Mouse (Mus musculus) embryo, embryonic 11.5 days (tissue): ENCODE results near the gene Pla2g4b.
A peak's percentile ranks its signal among the peaks of the same experiment; 100 is the strongest.

Experiments
- DNase-seq: peaks from one replicate; pipeline ENCODE4 v3.0.0-alpha.2; 2012; ENCODE audit warnings: low read depth, low spot score

Gene Pla2g4b

DNA sequence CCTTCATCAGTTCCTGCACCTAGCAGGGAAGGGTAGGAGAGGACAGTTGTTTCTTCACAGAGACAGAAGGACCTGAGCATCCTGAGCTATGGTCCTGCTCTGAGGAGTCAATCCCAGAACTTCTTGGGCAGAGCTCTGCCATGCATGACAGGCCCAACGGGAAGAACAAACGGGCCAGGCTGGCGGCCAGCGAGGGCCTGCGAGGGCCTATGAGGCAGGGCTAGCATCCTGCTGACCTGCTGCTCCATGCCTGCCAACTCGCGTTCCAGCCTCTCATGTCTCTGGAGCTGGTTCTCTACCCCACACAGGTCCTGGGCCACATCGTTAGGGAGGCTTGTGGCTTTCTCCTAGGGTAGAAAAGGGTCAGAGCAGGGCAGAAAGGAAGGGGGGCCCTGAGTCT is 29.0 kb downstream of the Pla2g4b start:
- DNase-seq, result no peak

DNA sequence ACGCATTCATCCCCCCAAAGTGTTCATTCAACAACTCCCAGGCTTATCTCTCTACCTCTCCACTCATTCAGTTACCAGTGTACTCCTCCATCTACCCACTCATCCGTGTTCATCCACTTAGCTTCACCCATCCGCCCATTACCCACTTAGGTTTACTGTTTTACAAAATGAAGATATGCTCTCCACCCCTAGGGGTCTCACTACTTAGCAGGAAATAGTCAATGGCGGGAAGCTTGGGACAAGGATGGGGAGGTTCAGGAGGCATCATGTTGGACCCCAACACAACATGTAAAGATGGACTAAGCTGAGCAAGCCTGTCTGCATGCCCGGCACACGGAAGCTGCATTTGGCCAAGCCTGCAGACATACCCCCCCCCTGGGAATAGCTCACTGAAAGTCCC is 31.4 kb downstream of the Pla2g4b start:
- no peak for DNase-seq

GRCm38 (mm10) chr2:120065243-120065642 is 32.0 kb downstream of the Pla2g4b start:
- no peak for DNase-seq

DNA sequence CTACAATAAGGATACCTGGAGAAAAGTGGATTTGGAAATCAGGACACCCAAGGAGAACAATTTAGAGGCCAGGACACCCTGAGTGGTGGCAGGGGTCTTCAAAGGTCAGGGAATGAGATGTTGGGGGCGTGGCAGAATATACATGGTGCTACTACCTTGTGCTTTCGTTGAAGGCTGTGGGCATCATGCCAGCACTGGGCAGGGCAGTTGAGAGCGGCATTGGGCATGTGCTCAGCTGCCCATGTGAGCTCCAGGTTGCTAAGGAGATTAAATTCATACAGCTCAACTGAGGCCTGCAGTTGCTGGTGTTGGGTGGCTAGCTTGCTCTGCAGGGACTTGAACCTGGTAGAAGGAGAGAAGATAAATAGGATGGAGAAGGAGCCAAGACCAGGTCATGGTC is 33.0 kb downstream of the Pla2g4b start:
- no peak for DNase-seq

GRCm38 (mm10) chr2:120068555-120069465 is 35.6 kb downstream of the Pla2g4b start:
- no peak for DNase-seq

DNA sequence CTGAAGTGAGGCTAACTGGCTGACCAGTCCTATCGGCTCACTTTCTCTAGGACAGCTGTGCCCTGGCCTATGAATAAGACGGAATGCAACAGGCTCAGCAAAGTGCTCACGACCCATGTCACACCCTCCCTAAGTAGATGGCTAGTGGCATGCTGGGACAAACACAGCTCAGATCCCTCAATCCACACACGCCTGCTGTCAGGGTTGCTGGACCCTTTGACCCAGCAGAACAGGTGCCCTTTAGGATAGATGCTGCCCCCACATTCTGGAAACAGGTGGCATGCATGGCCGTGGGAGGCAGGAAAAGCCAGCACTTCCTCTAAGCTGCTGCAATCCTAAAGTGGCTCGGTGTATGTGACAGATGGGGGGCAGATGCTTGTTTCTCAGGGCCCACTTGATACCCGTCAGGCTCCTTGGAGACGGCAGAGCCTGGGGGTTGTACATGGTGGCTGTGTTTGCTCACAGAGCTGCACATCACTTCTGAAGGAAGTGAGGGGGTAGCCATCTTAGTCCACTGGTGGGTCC is 36.3 kb downstream of the Pla2g4b start:
- DNase-seq, result no peak

GRCm38 (mm10) chr2:120074096-120074495 is 40.9 kb downstream of the Pla2g4b start:
- DNase-seq, result no peak

GRCm38 (mm10) chr2:120076076-120076705 is 43.0 kb downstream of the Pla2g4b start:
- peak; percentile 17 for DNase-seq

DNA sequence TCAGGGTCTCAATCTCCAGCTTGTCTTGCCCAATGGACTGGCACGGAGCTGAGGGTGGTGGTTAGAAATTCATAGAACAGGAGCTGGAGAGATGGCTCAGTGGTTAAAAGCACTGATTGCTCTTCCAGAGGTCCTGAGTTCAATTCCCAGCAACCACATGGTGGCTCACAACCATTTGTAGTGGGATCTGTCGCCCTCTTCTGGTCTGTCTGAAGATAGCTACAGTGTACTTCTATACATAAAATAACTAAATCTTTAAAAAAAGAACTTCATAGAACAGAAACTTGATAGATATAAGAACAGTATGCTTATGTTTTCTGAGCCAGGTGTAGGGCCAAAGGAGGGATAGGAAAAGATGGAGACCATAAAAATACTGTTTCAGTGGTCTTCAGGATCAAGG is 49.2 kb downstream of the Pla2g4b start:
- DNase-seq, result no peak

- no peak for DNase-seq
These were observed 51.6 kb downstream of the Pla2g4b start for GRCm38 (mm10) chr2:120084593-120085361.

DNA sequence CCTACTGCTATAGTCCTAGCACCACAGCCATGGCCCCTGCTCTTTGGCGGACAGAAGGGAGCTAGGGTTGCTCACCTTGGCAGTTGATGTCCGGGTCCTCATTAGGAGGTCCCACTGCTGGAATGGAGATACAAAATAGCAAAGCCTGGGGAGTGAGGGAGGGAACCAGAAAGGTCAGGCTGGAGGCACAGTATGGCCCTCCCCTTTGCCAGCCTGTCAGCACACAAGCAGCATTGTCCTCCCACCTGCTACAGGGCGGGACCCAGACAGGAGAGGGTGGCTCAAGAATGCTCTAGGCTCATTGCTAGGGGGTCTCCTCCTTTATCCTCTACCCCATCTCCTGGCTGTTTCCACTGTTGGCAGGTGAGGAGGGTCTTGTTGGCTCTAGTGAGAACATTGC is 52.8 kb downstream of the Pla2g4b start:
- no peak for DNase-seq

DNA sequence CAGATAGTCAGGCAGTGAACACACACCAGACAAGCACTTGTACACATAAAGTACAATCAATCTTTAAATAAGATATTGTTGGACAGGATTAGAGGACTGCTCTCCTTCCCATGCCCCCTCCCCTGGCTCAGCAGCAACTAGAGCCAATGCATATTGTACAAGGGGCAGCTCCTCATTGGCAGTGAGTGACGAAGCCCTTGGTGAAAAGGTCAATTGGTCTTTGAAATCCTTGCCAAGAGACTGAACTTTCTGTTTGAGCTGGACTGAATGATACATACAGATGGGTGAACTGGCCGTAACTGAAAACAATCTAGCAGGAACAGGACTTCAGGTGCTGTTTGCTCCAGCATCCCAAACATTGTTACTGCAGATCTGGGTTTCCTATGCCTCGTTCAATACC is 54.2 kb downstream of the Pla2g4b start:
- no peak for DNase-seq

DNA sequence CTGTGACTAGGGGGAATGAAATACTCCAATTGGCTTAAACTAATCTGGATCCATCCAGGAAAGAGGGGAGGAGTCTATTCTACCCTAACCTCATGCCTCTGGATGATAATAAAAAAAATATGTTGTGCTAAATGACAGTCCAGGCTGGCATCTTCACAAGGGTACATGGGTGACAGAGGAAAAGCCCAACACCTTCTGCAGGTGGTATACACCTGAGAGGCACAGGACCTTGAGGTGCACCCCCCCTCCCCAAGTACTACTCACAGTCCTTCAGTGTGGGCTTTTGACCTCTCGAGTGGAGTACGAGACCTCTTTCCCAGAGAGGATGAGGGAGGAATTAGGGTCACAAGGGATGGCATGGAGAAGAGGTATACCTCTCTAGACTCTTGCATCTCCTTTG is 54.7 kb downstream of the Pla2g4b start:
- DNase-seq, result no peak

GRCm38 (mm10) chr2:120090979-120091378 is 57.8 kb downstream of the Pla2g4b start:
- DNase-seq, result no peak
